Comparison of ENCODE assay signal across 7 mouse cellular contexts in genomic region chr7:127273925-127274789, GRCm38 (mm10). TPM values are rescaled to one million over a fixed set of nuclear protein-coding genes. Genes with fewer than 3 reads are reported as not detected.
A peak's percentile ranks its signal among the peaks of the same experiment; 100 is the strongest.
DNase-seq lines count a peak whose midpoint lies in the region; ATAC-seq lines count a peak whose summit lies in the region.

Gene Sephs2 (minus strand): TSS chr7:127274055.

- peak; percentile 85 for ATAC-seq in intestine, embryonic 15.5 days

- H3K4me3 ChIP-seq in intestine, embryonic 15.5 days (replicated peaks) = peak within 1 kb of the TSS; percentile 81
- peak within 1 kb of the TSS; percentile 75 for H3K4me3 ChIP-seq in midbrain, embryonic 10.5 days

- 3% methylated on average over 39 of the region's 39 CpGs for WGBS in intestine, embryonic 15.5 days
- 3% methylated on average over 39 of the region's 39 CpGs for WGBS in midbrain, embryonic 10.5 days

- H3K9me3 ChIP-seq in intestine, embryonic 15.5 days = no peaks in the 10 kb centered on the region
- H3K9me3 ChIP-seq in midbrain, embryonic 10.5 days (replicated peaks) = no peaks in the 10 kb centered on the region; the same call in 1 of the 2 replicates

- DNase-seq in adrenal gland, adult 2 months = peak; percentile 96
- DNase-seq in embryo, embryonic 11.5 days (ENCODE audit: low read depth, low spot score) = peak; percentile 87
- DNase-seq in gastrocnemius, postnatal 36 days = peak; percentile 89 to 95
- peak; percentile 96 to 98 for DNase-seq in left cerebral cortex, postnatal 25 days (ENCODE audit: low spot score in 2 of 2)
- DNase-seq in midbrain, embryonic 10.5 days (ENCODE audit: low spot score) = peak; percentile 89
- DNase-seq in right cerebral cortex, postnatal 4 days = peak; percentile 91

- peak within 1 kb of the TSS; percentile 92 for H3K27ac ChIP-seq in intestine, embryonic 15.5 days
- peak within 1 kb of the TSS; percentile 95 for H3K27ac ChIP-seq in midbrain, embryonic 10.5 days (replicated peaks)

- H3K4me2 ChIP-seq in intestine, embryonic 15.5 days (replicated peaks) = peak within 1 kb of the TSS; percentile 81

- peak within 1 kb of the TSS; percentile 96 for H3K9ac ChIP-seq in intestine, embryonic 15.5 days

- intact Hi-C loops in gastrocnemius, postnatal 36 days (cut with DNase I) = no loop called here
- intact Hi-C loops in left cerebral cortex, postnatal 25 days (cut with DNase I) = no loop called here

- peaks cover 11% of the 10 kb centered on the region for H3K36me3 ChIP-seq in intestine, embryonic 15.5 days
- H3K36me3 ChIP-seq in midbrain, embryonic 10.5 days = peaks cover 36% of the 10 kb centered on the region

- H3K4me1 ChIP-seq in intestine, embryonic 15.5 days (replicated peaks) = peaks cover 24% of the 10 kb centered on the region
- H3K4me1 ChIP-seq in midbrain, embryonic 10.5 days = peaks cover 43% of the 10 kb centered on the region

- H3K27me3 ChIP-seq in intestine, embryonic 15.5 days (replicated peaks) = no peaks in the 10 kb centered on the region
- no peaks in the 10 kb centered on the region for H3K27me3 ChIP-seq in midbrain, embryonic 10.5 days (ENCODE audit: low read depth, poor library complexity, severe bottlenecking)

RNA-seq across cellular contexts. Expression of gene Sephs2, which starts in this region (rescaled TPM):
- 100 to 1,000 TPM in 1 of 2 experiments, 10 to 100 TPM in 1; 90.0 to 118 TPM for total RNA-seq in adrenal gland, adult 2 months (2021)
- 41.8 and 46.5 TPM in 2 replicates for polyA plus RNA-seq in adrenal gland, adult 2 months (2012; rRNA removed)
- 10 to 100 TPM; 28.5 to 30.0 TPM for total RNA-seq in gastrocnemius, postnatal 36 days (2021)
- 205 and 233 TPM in 2 replicates for polyA plus RNA-seq in intestine, embryonic 15.5 days (2015; fragmentation: Nextera tagmentation; extraction: Ambion mirVana)
- 10 to 100 TPM; 40.5 to 41.3 TPM for total RNA-seq in left cerebral cortex, postnatal 25 days (2021)
- polyA plus RNA-seq in midbrain, embryonic 10.5 days (2016; fragmentation: Nextera tagmentation; extraction: Ambion mirVana) = 71.2 and 76.9 TPM in 2 replicates

Comparison
In these comparisons a context has a peak if more than half of its experiments do, and no peak if none do; other contexts are left out.
1. Peak in every context shown above with its lines: DNase-seq, ATAC-seq, H3K4me3 ChIP-seq and H3K27ac ChIP-seq.